14 mouse cellular contexts compared by ENCODE assay signal in the genomic region with DNA sequence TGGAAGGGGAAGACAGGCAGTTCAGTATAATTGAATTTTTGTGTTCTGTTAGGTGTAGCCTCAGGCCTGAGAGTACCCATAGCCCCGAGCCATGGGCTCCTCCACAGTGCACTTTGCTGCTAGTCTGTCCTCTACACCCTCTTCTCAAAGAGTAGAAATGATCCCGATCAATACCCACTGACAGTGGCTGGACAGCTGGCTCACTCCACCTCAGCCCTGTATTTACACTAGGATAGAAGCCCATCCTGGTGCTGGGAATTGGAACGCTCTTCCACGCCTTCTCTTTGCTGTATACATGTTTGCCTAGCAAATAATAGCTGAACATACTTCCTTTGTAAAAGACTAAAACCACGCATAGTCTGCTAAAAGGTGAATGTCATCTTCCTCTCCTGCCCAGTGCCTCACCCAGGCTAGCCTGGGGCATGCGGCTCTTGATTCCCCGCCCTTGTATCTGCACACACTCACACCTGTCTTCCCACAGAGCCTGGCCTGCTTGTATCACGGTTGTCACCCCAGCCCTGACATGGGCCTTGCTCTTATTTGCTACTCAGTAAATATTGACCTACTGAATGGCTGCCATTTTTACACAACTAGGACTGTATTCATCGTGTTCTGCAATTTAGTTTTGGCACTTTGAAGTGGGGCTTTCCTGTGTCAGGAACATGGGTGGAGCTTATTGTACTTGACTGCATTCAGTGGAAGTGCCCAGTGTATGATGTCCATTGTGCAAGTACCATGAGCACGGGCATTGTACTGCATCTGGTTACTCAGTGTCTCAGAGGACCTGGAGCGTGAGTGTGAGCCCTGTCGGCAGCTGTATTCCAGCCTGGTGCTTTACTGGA.
DNase-seq lines count a peak whose midpoint lies in the region; ATAC-seq lines count a peak whose summit lies in the region.
"Had no signal": no experiment of that assay in that cellular context is flagged by ENCODE, and none has a peak within 500 bp of the region (broad histone marks: within the 10 kb centered on the region; RNA-seq: fewer than 3 reads in every experiment).

No protein-coding gene starts in this region.

- H3K9ac ChIP-seq in embryonic facial prominence, embryonic 12.5 days: no peak overlapping the region
- H3K9ac ChIP-seq in liver, embryonic 15.5 days: no peak overlapping the region
- H3K9ac ChIP-seq: limb, embryonic 12.5 days; neural tube, embryonic 15.5 days had no signal

- H3K36me3 ChIP-seq in embryonic facial prominence, embryonic 12.5 days: no peaks in the 10 kb centered on the region
- H3K36me3 ChIP-seq in embryonic facial prominence, embryonic 10.5 days (replicated peaks): no peaks in the 10 kb centered on the region
- H3K36me3 ChIP-seq in megakaryocyte, embryonic 14.5 days (replicated peaks; ENCODE audit: low read length): peaks cover 64% of the 10 kb centered on the region
- H3K36me3 ChIP-seq in liver, embryonic 15.5 days (replicated peaks): no peaks in the 10 kb centered on the region
- H3K36me3 ChIP-seq: limb, embryonic 12.5 days; neural tube, embryonic 15.5 days had no signal

- H3K4me3 ChIP-seq in embryonic facial prominence, embryonic 12.5 days: no peak overlapping the region
- H3K4me3 ChIP-seq in embryonic facial prominence, embryonic 10.5 days: no peak overlapping the region
- H3K4me3 ChIP-seq in megakaryocyte, embryonic 14.5 days (replicated peaks): peak overlapping the region; percentile 12
- no peak overlapping the region for H3K4me3 ChIP-seq in liver, embryonic 15.5 days (replicated peaks)
- H3K4me3 ChIP-seq: limb, embryonic 12.5 days; neural tube, embryonic 15.5 days had no signal

- peaks cover 17% of the 10 kb centered on the region for H3K4me1 ChIP-seq in embryonic facial prominence, embryonic 12.5 days
- peaks cover 21% of the 10 kb centered on the region for H3K4me1 ChIP-seq in embryonic facial prominence, embryonic 10.5 days
- H3K4me1 ChIP-seq in megakaryocyte, embryonic 14.5 days: peaks cover 98% of the 10 kb centered on the region
- peaks cover 20% of the 10 kb centered on the region for H3K4me1 ChIP-seq in liver, embryonic 15.5 days (replicated peaks)

- peak overlapping the region; percentile 63; the same call in 1 of the 2 replicates for H3K27ac ChIP-seq in embryonic facial prominence, embryonic 12.5 days
- no peak overlapping the region for H3K27ac ChIP-seq in embryonic facial prominence, embryonic 10.5 days (replicated peaks)
- H3K27ac ChIP-seq in liver, embryonic 15.5 days (replicated peaks): peak overlapping the region; percentile 51; the same call in 1 of the 2 replicates

- no peaks in the 10 kb centered on the region for H3K9me3 ChIP-seq in embryonic facial prominence, embryonic 12.5 days
- no peaks in the 10 kb centered on the region for H3K9me3 ChIP-seq in embryonic facial prominence, embryonic 10.5 days
- no peaks in the 10 kb centered on the region for H3K9me3 ChIP-seq in megakaryocyte, embryonic 14.5 days
- no peaks in the 10 kb centered on the region for H3K9me3 ChIP-seq in liver, embryonic 15.5 days (replicated peaks)
- H3K9me3 ChIP-seq: limb, embryonic 12.5 days; neural tube, embryonic 15.5 days had no signal

- no peak for ATAC-seq in embryonic facial prominence, embryonic 12.5 days (ENCODE audit: insufficient number of reproducible peaks, insufficient read depth, low FRiP score, low TSS enrichment)
- ATAC-seq in megakaryocyte, adult 5-6 weeks (ENCODE audit: poor library complexity, severe bottlenecking): no peak
- peak; percentile 82 for ATAC-seq in liver, embryonic 15.5 days (ENCODE audit: insufficient read depth)

- no peak for DNase-seq in embryonic facial prominence, embryonic 10.5 days (ENCODE audit: low spot score)
- peak; percentile 75 for DNase-seq in lung, postnatal 36 days
- no peak for DNase-seq in embryo, embryonic 9.5 days (ENCODE audit: extremely low spot score)
- DNase-seq in ovary, postnatal 14 days (ENCODE audit: low spot score): no peak
- DNase-seq: adrenal gland, postnatal 36 days; cerebellum, adult 11 months; kidney, adult 8-10 months; layer of hippocampus, adult 9-11 months had no signal

- no peaks in the 10 kb centered on the region for H3K27me3 ChIP-seq in embryonic facial prominence, embryonic 12.5 days
- H3K27me3 ChIP-seq in embryonic facial prominence, embryonic 10.5 days (replicated peaks; ENCODE audit: low read depth, poor library complexity, severe bottlenecking): no peaks in the 10 kb centered on the region
- H3K27me3 ChIP-seq in megakaryocyte, embryonic 14.5 days (replicated peaks): no peaks in the 10 kb centered on the region
- no peaks in the 10 kb centered on the region for H3K27me3 ChIP-seq in liver, embryonic 15.5 days
- H3K27me3 ChIP-seq: limb, embryonic 12.5 days; neural tube, embryonic 15.5 days had no signal

- H3K4me2 ChIP-seq in embryonic facial prominence, embryonic 12.5 days (replicated peaks): no peak overlapping the region
- no peak overlapping the region for H3K4me2 ChIP-seq in liver, embryonic 15.5 days
- H3K4me2 ChIP-seq: limb, embryonic 12.5 days; neural tube, embryonic 15.5 days had no signal

- 78% methylated on average over 12 of the region's 12 CpGs for WGBS in embryonic facial prominence, embryonic 12.5 days
- 88% methylated on average over 12 of the region's 12 CpGs for WGBS in embryonic facial prominence, embryonic 10.5 days
- 49% methylated on average over 12 of the region's 12 CpGs for WGBS in liver, embryonic 15.5 days (ENCODE audit: insufficient replicate concordance)
